Mouse (Mus musculus): Measurements from ENCODE around the gene Gp5. TPM values are rescaled to one million over a fixed set of nuclear protein-coding genes. Genes with fewer than 3 reads are reported as not detected.

Gp5 gene
- polyA plus RNA-seq, 1 experiment from 2014 or later, result 0.57 TPM

- no peak overlapping the region for H3K9ac ChIP-seq (replicated peaks)
- H3K27ac ChIP-seq, result no peak overlapping the region
- 93% methylated on average over 8 of the region's 8 CpGs for WGBS
- H3K9me3 ChIP-seq, result no peaks in the 10 kb centered on the region
- no peaks in the 10 kb centered on the region for H3K27me3 ChIP-seq
- H3K4me3 ChIP-seq (replicated peaks), result no peak overlapping the region
- no peak overlapping the region for H3K4me2 ChIP-seq (replicated peaks)
- no peaks in the 10 kb centered on the region for H3K36me3 ChIP-seq
- ATAC-seq, result no peak
- 0 out of 2 replicates have a peak, but pooled peaks cover 2% of the 10 kb centered on the region for H3K4me1 ChIP-seq (replicated peaks)
Measured at GRCm38 (mm10) chr16:30273065-30273464, 37.5 kb downstream of the Gp5 start.

- H3K9ac ChIP-seq (replicated peaks), result no peak overlapping the region
- ATAC-seq, result no peak
- H3K4me2 ChIP-seq (replicated peaks), result no peak overlapping the region
- no peaks in the 10 kb centered on the region for H3K9me3 ChIP-seq
- no peaks in the 10 kb centered on the region for H3K27me3 ChIP-seq
- H3K4me1 ChIP-seq (replicated peaks), result 0 out of 2 replicates have a peak, but pooled peaks cover 2% of the 10 kb centered on the region
- H3K36me3 ChIP-seq, result no peaks in the 10 kb centered on the region
- H3K4me3 ChIP-seq (replicated peaks), result no peak overlapping the region
- no peak overlapping the region for H3K27ac ChIP-seq
- 59% methylated on average over 6 of the region's 6 CpGs for WGBS
Measured at GRCm38 (mm10) chr16:30271941-30272595, 38.5 kb downstream of the Gp5 start.

GRCm38 (mm10) chr16:30271223-30271761 lies 39.3 kb downstream of the Gp5 start:
- H3K4me1 ChIP-seq (replicated peaks), result 0 out of 2 replicates have a peak, but pooled peaks cover 2% of the 10 kb centered on the region
- ATAC-seq, result no peak
- no peaks in the 10 kb centered on the region for H3K27me3 ChIP-seq
- H3K36me3 ChIP-seq, result no peaks in the 10 kb centered on the region
- H3K4me2 ChIP-seq (replicated peaks), result no peak overlapping the region
- 66% methylated on average over 8 of the region's 8 CpGs for WGBS
- no peak overlapping the region for H3K4me3 ChIP-seq (replicated peaks)
- no peak overlapping the region for H3K9ac ChIP-seq (replicated peaks)
- no peaks in the 10 kb centered on the region for H3K9me3 ChIP-seq
- H3K27ac ChIP-seq, result no peak overlapping the region

- Histone ChIP-seq H3K27ac (no peak within 1 kb of the TSS), H3K4me1 (replicated peaks) (0 out of 2 replicates have a peak, but pooled peaks cover 2% of the 10 kb centered on the region), H3K27me3 (peaks cover 5% of the 10 kb centered on the region; the same call in 1 of the 2 replicates), H3K4me3 (replicated peaks) (no peak within 1 kb of the TSS), H3K9ac (replicated peaks) (no peak within 1 kb of the TSS), H3K9me3 (no peaks in the 10 kb centered on the region), H3K4me2 (replicated peaks) (no peak within 1 kb of the TSS), H3K36me3 (no peaks in the 10 kb centered on the region)
- ATAC-seq, result no peak
- WGBS, result 74% methylated on average over 5 of the region's 5 CpGs
Measured at GRCm38 (mm10) chr16:30267359-30267758, 43.2 kb downstream of the Gp5 start, which contains the start of gene Cpn2. TSS of gene Cpn2 (minus strand) at chr16:30267499.

- 82% methylated on average over 5 of the region's 5 CpGs for WGBS
- Histone ChIP-seq H3K4me1 (replicated peaks) (no peaks in the 10 kb centered on the region), H3K4me2 (replicated peaks) (no peak overlapping the region), H3K4me3 (replicated peaks) (no peak overlapping the region), H3K27me3 (peaks cover 5% of the 10 kb centered on the region; the same call in 1 of the 2 replicates), H3K9me3 (no peaks in the 10 kb centered on the region), H3K27ac (no peak overlapping the region), H3K9ac (replicated peaks) (no peak overlapping the region), H3K36me3 (no peaks in the 10 kb centered on the region)
- ATAC-seq, result no peak
Measured at GRCm38 (mm10) chr16:30266561-30266960, 44.0 kb downstream of the Gp5 start.

- Histone ChIP-seq H3K4me3 (replicated peaks) (no peak overlapping the region), H3K27ac (no peak overlapping the region), H3K9ac (replicated peaks) (no peak overlapping the region), H3K36me3 (no peaks in the 10 kb centered on the region), H3K9me3 (no peaks in the 10 kb centered on the region), H3K27me3 (peaks cover 7% of the 10 kb centered on the region; the same call in 1 of the 2 replicates), H3K4me1 (replicated peaks) (no peaks in the 10 kb centered on the region), H3K4me2 (replicated peaks) (no peak overlapping the region)
- WGBS, result 87% methylated on average over 4 of the region's 4 CpGs
- ATAC-seq, result no peak
Measured at GRCm38 (mm10) chr16:30265611-30266010, 45.0 kb downstream of the Gp5 start.

GRCm38 (mm10) chr16:30263156-30263555 lies 47.4 kb downstream of the Gp5 start:
- H3K4me3 ChIP-seq (replicated peaks), result no peak overlapping the region
- 64% methylated on average over 4 of the region's 4 CpGs for WGBS

GRCm38 (mm10) chr16:30262664-30263063 lies 47.9 kb downstream of the Gp5 start:
- H3K4me2 ChIP-seq (replicated peaks), result no peak overlapping the region
- no peak overlapping the region for H3K9ac ChIP-seq (replicated peaks)
- no peaks in the 10 kb centered on the region for H3K36me3 ChIP-seq
- H3K27me3 ChIP-seq, result peaks cover 11% of the 10 kb centered on the region; the same call in 1 of the 2 replicates
- no peak; the same call in 1 of the 2 replicates for ATAC-seq
- H3K4me1 ChIP-seq (replicated peaks), result no peaks in the 10 kb centered on the region
- WGBS, result 2% methylated on average over 2 of the region's 2 CpGs
- H3K9me3 ChIP-seq, result no peaks in the 10 kb centered on the region
- no peak overlapping the region for H3K27ac ChIP-seq
- no peak overlapping the region for H3K4me3 ChIP-seq (replicated peaks)

More at GRCm38 (mm10) chr16:30263156-30263555, 47.4 kb downstream of the Gp5 start:
- Histone ChIP-seq H3K27me3 (peaks cover 7% of the 10 kb centered on the region; the same call in 1 of the 2 replicates), H3K36me3 (no peaks in the 10 kb centered on the region), H3K9ac (replicated peaks) (no peak overlapping the region), H3K4me2 (replicated peaks) (no peak overlapping the region), H3K9me3 (no peaks in the 10 kb centered on the region), H3K27ac (no peak overlapping the region), H3K4me1 (replicated peaks) (no peaks in the 10 kb centered on the region)
- ATAC-seq, result no peak

- Histone ChIP-seq H3K36me3 (no peaks in the 10 kb centered on the region), H3K4me2 (replicated peaks) (no peak overlapping the region), H3K27ac (no peak overlapping the region), H3K9me3 (no peaks in the 10 kb centered on the region), H3K4me1 (replicated peaks) (no peaks in the 10 kb centered on the region), H3K9ac (replicated peaks) (no peak overlapping the region), H3K4me3 (replicated peaks) (no peak overlapping the region), H3K27me3 (peaks cover 11% of the 10 kb centered on the region; the same call in 1 of the 2 replicates)
- no peak for ATAC-seq
- WGBS, result 88% methylated on average over 10 of the region's 10 CpGs
Measured at GRCm38 (mm10) chr16:30262157-30262556, 48.4 kb downstream of the Gp5 start.

GRCm38 (mm10) chr16:30261341-30261740 lies 49.2 kb downstream of the Gp5 start:
- WGBS, result 87% methylated on average over 9 of the region's 9 CpGs
- H3K4me1 ChIP-seq (replicated peaks), result no peaks in the 10 kb centered on the region
- H3K9me3 ChIP-seq, result no peaks in the 10 kb centered on the region
- no peak overlapping the region for H3K4me3 ChIP-seq (replicated peaks)
- peaks cover 11% of the 10 kb centered on the region; the same call in 1 of the 2 replicates for H3K27me3 ChIP-seq
- no peak overlapping the region for H3K27ac ChIP-seq
- no peaks in the 10 kb centered on the region for H3K36me3 ChIP-seq
- H3K4me2 ChIP-seq (replicated peaks), result no peak overlapping the region
- H3K9ac ChIP-seq (replicated peaks), result no peak overlapping the region
- no peak for ATAC-seq

GRCm38 (mm10) chr16:30260012-30260635 lies 50.5 kb downstream of the Gp5 start:
- Histone ChIP-seq H3K27ac (no peak overlapping the region), H3K9ac (replicated peaks) (no peak overlapping the region), H3K27me3 (peaks cover 12% of the 10 kb centered on the region; the same call in 1 of the 2 replicates), H3K9me3 (no peaks in the 10 kb centered on the region), H3K4me2 (replicated peaks) (no peak overlapping the region), H3K4me1 (replicated peaks) (no peaks in the 10 kb centered on the region), H3K36me3 (no peaks in the 10 kb centered on the region), H3K4me3 (replicated peaks) (no peak overlapping the region)
- ATAC-seq, result no peak
- WGBS, result 91% methylated on average over 15 of the region's 15 CpGs

GRCm38 (mm10) chr16:30259444-30259843 lies 51.1 kb downstream of the Gp5 start:
- Histone ChIP-seq H3K9ac (replicated peaks) (no peak overlapping the region), H3K4me1 (replicated peaks) (no peaks in the 10 kb centered on the region), H3K4me2 (replicated peaks) (no peak overlapping the region), H3K9me3 (no peaks in the 10 kb centered on the region), H3K27ac (no peak overlapping the region), H3K27me3 (peaks cover 15% of the 10 kb centered on the region; the same call in 1 of the 2 replicates), H3K36me3 (no peaks in the 10 kb centered on the region), H3K4me3 (replicated peaks) (no peak overlapping the region)
- WGBS, result 93% methylated on average over 10 of the region's 10 CpGs
- ATAC-seq, result no peak

All from midbrain, embryonic 13.5 days (tissue).